In genomic region chr11:78745475-78745874, GRCm38 (mm10) we compare ENCODE assay signal across 11 mouse cellular contexts. TPM values are rescaled to one million over a fixed set of nuclear protein-coding genes. Genes with fewer than 3 reads are reported as not detected.
DNase-seq lines count a peak whose midpoint lies in the region; ATAC-seq lines count a peak whose summit lies in the region.
"Had no signal": no experiment of that assay in that cellular context is flagged by ENCODE, and none has a peak within 500 bp of the region (broad histone marks: within the 10 kb centered on the region; RNA-seq: fewer than 3 reads in every experiment).

No protein-coding gene starts in this region.

- no peaks in the 10 kb centered on the region; the same call in 1 of the 2 replicates for H3K36me3 ChIP-seq in kidney, embryonic 16.5 days (ENCODE audit: insufficient read depth, low read length)
- 0 out of 2 replicates have a peak, but pooled peaks cover 2% of the 10 kb centered on the region for H3K36me3 ChIP-seq in intestine, embryonic 15.5 days
- H3K36me3 ChIP-seq: hindbrain, embryonic 15.5 days had no signal

- no peak for ATAC-seq in kidney, embryonic 16.5 days (ENCODE audit: low FRiP score, low TSS enrichment)
- no peak for ATAC-seq in intestine, embryonic 15.5 days

- H3K9ac ChIP-seq in kidney, embryonic 16.5 days (replicated peaks; ENCODE audit: low read length) = no peak overlapping the region
- no peak overlapping the region for H3K9ac ChIP-seq in intestine, embryonic 15.5 days
- H3K9ac ChIP-seq: hindbrain, embryonic 15.5 days had no signal

- H3K27me3 ChIP-seq in kidney, embryonic 16.5 days (ENCODE audit: insufficient read depth, low read length) = no peaks in the 10 kb centered on the region
- no peaks in the 10 kb centered on the region for H3K27me3 ChIP-seq in intestine, embryonic 15.5 days (replicated peaks)
- H3K27me3 ChIP-seq: hindbrain, embryonic 15.5 days had no signal

- H3K4me2 ChIP-seq in kidney, embryonic 16.5 days (replicated peaks; ENCODE audit: low read depth, low read length) = no peak overlapping the region
- H3K4me2 ChIP-seq in intestine, embryonic 15.5 days (replicated peaks) = no peak overlapping the region
- H3K4me2 ChIP-seq: hindbrain, embryonic 15.5 days had no signal

- no peak overlapping the region for H3K4me3 ChIP-seq in kidney, embryonic 16.5 days (ENCODE audit: low read length)
- H3K4me3 ChIP-seq in intestine, embryonic 15.5 days (replicated peaks) = no peak overlapping the region
- H3K4me3 ChIP-seq: hindbrain, embryonic 15.5 days had no signal

- no peaks in the 10 kb centered on the region for H3K9me3 ChIP-seq in kidney, embryonic 16.5 days (ENCODE audit: low read length)
- no peaks in the 10 kb centered on the region for H3K9me3 ChIP-seq in intestine, embryonic 15.5 days
- H3K9me3 ChIP-seq: hindbrain, embryonic 15.5 days had no signal

- H3K27ac ChIP-seq in kidney, embryonic 16.5 days (ENCODE audit: low read length) = no peak overlapping the region
- no peak overlapping the region for H3K27ac ChIP-seq in intestine, embryonic 15.5 days
- H3K27ac ChIP-seq: hindbrain, embryonic 15.5 days had no signal

- WGBS in kidney, embryonic 16.5 days = 50% methylated on average over 4 of the region's 4 CpGs
- WGBS in intestine, embryonic 15.5 days = 39% methylated on average over 4 of the region's 4 CpGs

- DNase-seq in kidney, adult 11 months = peak; percentile 6
- peak; percentile 73 for DNase-seq in Muller cell, postnatal 12 days (ENCODE audit: inconsistent ontology term)
- peak; percentile 5 for DNase-seq in heart, adult 8-10 months (ENCODE audit: low spot score)
- peak; percentile 6 to 43 for DNase-seq in kidney, postnatal 25 days
- no peak for DNase-seq in ovary, adult 18-20 months (ENCODE audit: low spot score)
- no peak for DNase-seq in spleen, adult 18-20 months
- DNase-seq: cerebellum, postnatal 14 days; thymus, postnatal 25 days had no signal

- H3K4me1 ChIP-seq in kidney, embryonic 16.5 days (ENCODE audit: insufficient read depth, low read length) = peaks cover 1% of the 10 kb centered on the region; the same call in 1 of the 2 replicates
- H3K4me1 ChIP-seq in intestine, embryonic 15.5 days (replicated peaks) = 0 out of 2 replicates have a peak, but pooled peaks cover under 1% of the 10 kb centered on the region

RNA-seq across cellular contexts. Expression of gene Ccnq, which starts 6.1 kb away (rescaled TPM):
- 44.1 and 47.0 TPM in 2 replicates for polyA plus RNA-seq in kidney, embryonic 16.5 days (2015; fragmentation: Nextera tagmentation; extraction: Ambion mirVana)
- 10 to 100 TPM; 18.2 to 20.6 (median 18.8) TPM for total RNA-seq in heart, adult 8-10 months (2022)
- 39.8 and 40.6 TPM in 2 replicates for polyA plus RNA-seq in intestine, embryonic 15.5 days (2015; fragmentation: Nextera tagmentation; extraction: Ambion mirVana)

RNA-seq across cellular contexts. Expression of gene Nlk, which starts 48.3 kb away (rescaled TPM):
- polyA plus RNA-seq in kidney, embryonic 16.5 days (2015; fragmentation: Nextera tagmentation; extraction: Ambion mirVana) = 14.3 and 16.3 TPM in 2 replicates
- total RNA-seq in heart, adult 8-10 months (2022) = 10 to 100 TPM; 11.7 to 15.2 (median 12.4) TPM
- 9.9 and 10.3 TPM in 2 replicates for polyA plus RNA-seq in intestine, embryonic 15.5 days (2015; fragmentation: Nextera tagmentation; extraction: Ambion mirVana)

Comparison
In these comparisons a context has a peak if more than half of its experiments do, and no peak if none do; other contexts are left out.
1. DNase-seq: peak in kidney, adult 11 months (single experiment), Muller cell, postnatal 12 days (single experiment), heart, adult 8-10 months (single experiment) and kidney, postnatal 25 days (2 of 2); none in ovary, adult 18-20 months (single experiment) and spleen, adult 18-20 months (0 of 2).